Mouse (Mus musculus) hindbrain, embryonic 13.5 days (tissue): Measurements from ENCODE around the gene Fam185a. TPM values are rescaled to one million over a fixed set of nuclear protein-coding genes. Genes with fewer than 3 reads are reported as not detected.

Experiments used
- ATAC-seq: fragments of 200-750 bp; cut with Nextera tagmentation; 2 replicates; pipeline ENCODE4 v1.8.0; 2017; ENCODE audit warnings: moderate TSS enrichment; ENCODE audit not compliant: low FRiP score
- H3K27ac ChIP-seq: fragments of 300-500 bp; sonication (generic); 2 replicates; pipeline ENCODE4 v1.5.1; 2015; ENCODE audit warnings: inconsistent platforms, mild to moderate bottlenecking, moderate library complexity
- H3K27me3 ChIP-seq: fragments of 300-500 bp; sonication (generic); 2 replicates; pipeline ENCODE4 v1.6.1; 2015; ENCODE audit warnings: mild to moderate bottlenecking, inconsistent platforms
- H3K36me3 ChIP-seq: fragments of 300-500 bp; sonication (generic); 2 replicates; pipeline ENCODE4 v1.6.1; 2015; ENCODE audit warnings: mild to moderate bottlenecking, inconsistent platforms
- H3K4me1 ChIP-seq: fragments of 300-500 bp; sonication (generic); replicated peaks from 2 replicates; pipeline ENCODE4 v1.6.1; 2015; ENCODE audit warnings: inconsistent platforms
- H3K4me2 ChIP-seq: fragments of 300-500 bp; sonication (generic); 2 replicates; pipeline ENCODE4 v1.6.1; 2015; ENCODE audit warnings: inconsistent platforms, mild to moderate bottlenecking, moderate library complexity
- H3K4me3 ChIP-seq: fragments of 300-500 bp; sonication (generic); 2 replicates; pipeline ENCODE4 v1.5.1; 2015; ENCODE audit warnings: mild to moderate bottlenecking, inconsistent platforms
- H3K9ac ChIP-seq: fragments of 300-500 bp; sonication (generic); 2 replicates; pipeline ENCODE4 v1.6.1; 2015; ENCODE audit warnings: mild to moderate bottlenecking, inconsistent platforms
- H3K9me3 ChIP-seq: fragments of 300-500 bp; sonication (generic); 2 replicates; pipeline ENCODE4 v1.6.1; 2016; ENCODE audit warnings: inconsistent platforms
- WGBS: fragments of 180-500 bp; shearing (Covaris S2); methylation state at CpG from one replicate; pipeline ENCODE4 v1.1.7; 2015; 5-methylcytosine and 5-hydroxymethylcytosine counted together
- polyA plus RNA-seq: library from polyadenylated mRNA; unstranded; fragments of >200 nt; fragmentation: Nextera tagmentation; extraction: Ambion mirVana; gene quantifications from 2 replicates; pipeline ENCODE4 v1.2.1, GENCODE M21; 2015

Gene Fam185a
- 6.1 and 6.2 TPM in 2 replicates for polyA plus RNA-seq

DNA sequence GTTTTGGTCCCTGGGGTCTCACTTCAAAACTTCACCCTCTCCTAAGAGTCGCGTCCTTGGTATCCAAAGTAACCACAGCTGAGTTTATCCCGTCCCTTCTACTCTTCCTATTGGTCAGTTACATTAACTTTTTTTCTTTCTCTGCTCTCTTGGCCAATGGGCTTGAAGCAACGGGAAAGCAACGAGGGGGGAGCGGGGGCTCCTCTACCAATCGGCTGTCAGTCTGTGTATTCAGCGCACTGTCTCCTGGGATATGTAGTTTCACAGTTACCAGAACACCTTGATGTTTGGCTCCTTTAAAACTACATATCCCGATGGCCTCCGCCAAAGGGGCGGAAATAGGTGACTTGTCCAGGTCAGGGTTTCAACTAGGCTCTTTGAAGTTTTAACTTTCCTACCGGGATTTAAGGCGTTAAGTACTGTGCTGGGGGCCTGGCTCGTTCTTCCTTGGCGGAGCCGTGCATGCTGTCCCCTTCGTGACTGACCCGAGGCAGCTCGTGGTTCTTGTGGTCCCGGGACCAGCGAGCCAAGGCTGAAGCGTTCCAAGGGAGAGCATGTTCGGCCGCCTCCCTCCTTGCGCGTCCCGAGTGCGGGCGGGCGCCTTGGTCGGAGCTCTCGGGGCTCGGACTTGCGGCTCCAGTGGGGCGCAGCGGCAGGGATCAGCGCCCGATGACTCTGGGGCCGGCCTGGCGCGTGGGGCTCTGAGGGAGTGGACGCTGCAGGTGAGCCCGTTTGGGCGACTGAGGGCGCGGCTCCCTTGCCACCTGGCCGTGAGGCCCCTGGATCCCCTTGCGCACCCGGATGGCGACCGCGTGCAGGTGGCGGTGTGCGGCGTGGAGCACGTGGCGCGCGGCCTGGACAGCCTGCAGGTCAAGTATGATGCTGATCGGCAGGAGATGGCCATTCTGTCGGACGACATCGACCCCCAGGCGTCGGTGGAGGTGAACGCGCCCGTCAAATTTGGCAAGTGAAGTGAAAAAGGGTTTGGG, at the start of gene Fam185a, which contains the start of gene Ccdc146:
TSS of gene Fam185a (plus strand) at position 345 of the 989 bp plus-strand sequence.
TSS of gene Ccdc146 (minus strand) at position 64 of the 989 bp plus-strand sequence.
- peak within 1 kb of the TSS; percentile 84 for H3K9ac ChIP-seq
- peak within 1 kb of the TSS; percentile 97 for H3K4me2 ChIP-seq
- peak; percentile 100 for ATAC-seq
- peaks cover 16% of the 10 kb centered on the region for H3K4me1 ChIP-seq
- under 1% methylated on average over 68 of the region's 68 CpGs for WGBS
- H3K27me3 ChIP-seq = no peaks in the 10 kb centered on the region
- H3K9me3 ChIP-seq = no peaks in the 10 kb centered on the region
- no peak within 1 kb of the TSS; the same call in 1 of the 2 replicates for H3K27ac ChIP-seq
- H3K4me3 ChIP-seq = peak within 1 kb of the TSS; percentile 91
- H3K36me3 ChIP-seq = no peaks in the 10 kb centered on the region

DNA sequence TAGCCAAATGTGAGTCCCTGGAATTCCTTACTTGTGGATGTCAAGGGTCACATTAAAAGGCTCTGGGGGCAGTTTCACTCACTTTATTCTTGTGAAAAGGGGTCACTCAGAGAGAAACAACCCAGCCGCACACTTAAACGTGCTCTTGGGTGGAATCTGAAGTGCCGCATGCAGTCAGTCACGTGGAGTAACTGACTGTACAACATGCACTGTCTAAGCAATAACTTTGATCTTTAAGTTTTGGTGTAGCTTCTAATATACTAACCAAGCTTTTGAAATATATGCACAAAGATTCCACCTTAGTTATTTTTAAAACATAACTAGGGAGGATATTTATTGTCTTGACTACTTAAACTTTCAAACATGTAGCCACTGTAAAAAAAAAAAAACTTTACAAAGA, 47.8 kb upstream of the Fam185a start:
- H3K9ac ChIP-seq = no peak overlapping the region
- no peaks in the 10 kb centered on the region for H3K9me3 ChIP-seq
- no peak overlapping the region for H3K4me2 ChIP-seq
- H3K36me3 ChIP-seq = no peaks in the 10 kb centered on the region
- ATAC-seq = no peak
- no peak overlapping the region for H3K4me3 ChIP-seq
- H3K27me3 ChIP-seq = 0 out of 2 replicates have a peak, but pooled peaks cover 4% of the 10 kb centered on the region
- peaks cover 6% of the 10 kb centered on the region; the same call in 1 of the 2 replicates for H3K4me1 ChIP-seq
- H3K27ac ChIP-seq = no peak overlapping the region
- 77% methylated on average over 4 of the region's 4 CpGs for WGBS

DNA sequence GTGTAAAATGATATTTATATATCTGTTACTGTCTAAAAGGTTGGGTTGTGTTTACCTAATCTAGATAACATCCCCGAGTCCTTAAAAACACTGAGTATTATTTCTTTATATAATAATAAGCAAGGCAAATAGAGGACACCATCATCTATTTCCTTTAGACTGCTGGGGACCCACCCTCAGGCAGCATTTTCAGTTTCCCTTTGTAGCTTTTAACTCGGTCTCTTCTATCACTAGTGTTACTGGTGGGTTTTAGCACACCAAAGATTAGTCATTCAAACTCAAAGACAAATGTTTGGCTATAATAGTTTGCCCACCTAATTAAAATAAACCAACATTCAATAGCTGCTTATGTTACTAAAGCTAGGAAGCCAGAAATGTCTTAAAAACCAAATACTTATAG, 46.4 kb upstream of the Fam185a start:
- ATAC-seq = no peak
- Histone ChIP-seq H3K4me1 (no peaks in the 10 kb centered on the region), H3K4me2 (no peak overlapping the region), H3K9me3 (no peaks in the 10 kb centered on the region), H3K9ac (no peak overlapping the region), H3K27ac (no peak overlapping the region), H3K36me3 (no peaks in the 10 kb centered on the region), H3K4me3 (no peak overlapping the region), H3K27me3 (0 out of 2 replicates have a peak, but pooled peaks cover under 1% of the 10 kb centered on the region)
- 81% methylated on average over 2 of the region's 2 CpGs for WGBS

DNA sequence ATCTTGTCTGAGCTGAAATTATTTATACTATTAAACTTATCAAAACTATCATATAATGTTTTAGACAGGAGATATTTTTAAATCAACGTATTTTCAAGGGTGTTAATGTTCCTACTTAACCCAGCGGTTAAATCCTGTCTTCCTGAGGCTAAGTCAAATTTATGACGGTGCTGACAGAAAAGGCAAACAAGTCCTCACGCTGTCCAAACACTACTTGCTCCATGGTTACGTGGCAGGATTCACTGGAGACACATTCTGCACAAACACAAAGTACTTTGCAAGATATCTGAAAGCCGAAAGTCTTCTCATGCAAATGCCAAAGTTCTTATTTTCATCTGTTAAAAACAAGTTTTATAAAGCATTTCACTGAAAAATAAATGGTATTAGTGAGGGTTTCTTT, 42.8 kb upstream of the Fam185a start:
- Histone ChIP-seq H3K36me3 (no peaks in the 10 kb centered on the region), H3K4me1 (no peaks in the 10 kb centered on the region), H3K4me3 (no peak overlapping the region), H3K9ac (no peak overlapping the region), H3K27me3 (no peaks in the 10 kb centered on the region), H3K27ac (no peak overlapping the region), H3K4me2 (no peak overlapping the region), H3K9me3 (no peaks in the 10 kb centered on the region)
- no peak for ATAC-seq
- WGBS = 73% methylated on average over 6 of the region's 6 CpGs

DNA sequence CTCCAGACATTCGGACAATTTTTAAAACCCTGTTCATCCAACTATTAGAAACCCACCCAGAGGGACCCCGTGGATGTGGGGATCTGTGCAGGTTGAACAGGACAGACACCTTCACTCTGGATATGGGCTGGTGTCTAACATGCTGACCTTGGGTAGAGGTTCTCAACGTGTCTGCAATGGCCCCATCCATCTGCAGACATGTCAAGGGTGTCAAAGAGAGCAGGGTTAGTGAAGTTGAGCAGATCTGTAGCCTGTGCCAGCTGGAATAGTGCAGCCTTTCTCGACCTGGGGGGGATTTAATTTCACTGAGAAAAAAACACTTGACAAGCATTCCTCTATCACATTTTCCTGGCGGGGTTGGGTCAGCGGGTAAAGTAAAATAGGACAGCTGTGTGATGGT, 42.1 kb upstream of the Fam185a start:
- H3K27me3 ChIP-seq = no peaks in the 10 kb centered on the region
- no peak overlapping the region for H3K27ac ChIP-seq
- H3K9ac ChIP-seq = no peak overlapping the region
- H3K4me2 ChIP-seq = no peak overlapping the region
- no peaks in the 10 kb centered on the region for H3K4me1 ChIP-seq
- H3K4me3 ChIP-seq = no peak overlapping the region
- no peaks in the 10 kb centered on the region for H3K36me3 ChIP-seq
- ATAC-seq = no peak
- no peaks in the 10 kb centered on the region for H3K9me3 ChIP-seq
- WGBS = 73% methylated on average over 6 of the region's 6 CpGs

DNA sequence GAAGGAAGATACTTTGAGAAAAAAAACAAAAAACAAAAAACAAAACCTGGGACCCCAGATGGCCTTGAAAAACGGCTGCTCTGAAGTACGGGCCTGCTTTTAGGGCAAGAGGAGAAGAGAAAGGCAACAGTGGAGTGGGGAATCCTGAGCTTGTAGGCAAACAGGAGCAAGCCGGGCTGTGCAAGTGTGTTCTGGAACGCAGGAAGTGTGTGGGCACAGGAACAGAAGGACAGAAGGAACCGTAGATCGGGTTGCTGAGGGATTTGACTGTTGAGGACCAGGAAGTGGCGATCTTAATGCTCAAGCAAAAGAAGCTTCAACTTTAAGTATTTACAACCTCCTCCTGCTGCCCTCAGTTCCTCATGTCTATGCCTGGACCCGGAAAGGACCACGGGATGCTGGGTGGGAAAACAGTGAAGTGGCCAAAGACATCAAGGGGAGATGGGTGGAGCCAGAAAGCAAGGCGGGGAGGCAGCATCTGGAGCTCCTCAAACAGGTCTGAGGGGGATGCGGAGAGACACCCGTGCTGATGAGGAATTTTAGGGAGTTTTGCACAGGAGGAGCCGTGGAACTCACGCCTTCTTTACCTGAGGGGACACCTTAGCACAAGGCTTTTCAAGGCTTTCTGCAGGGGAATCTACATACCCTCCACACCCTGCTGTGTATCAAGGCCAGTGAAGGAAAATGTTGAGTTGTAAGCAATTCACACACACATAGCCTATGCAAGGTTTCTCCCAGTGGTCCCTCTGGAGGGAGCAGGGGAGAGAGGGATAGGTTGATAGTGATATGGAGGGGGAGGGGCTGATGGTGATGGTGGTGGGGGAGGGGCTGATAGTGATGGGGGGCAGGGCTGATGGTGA, 41.1 kb upstream of the Fam185a start:
- 51% methylated on average over 14 of the region's 14 CpGs for WGBS
- no peaks in the 10 kb centered on the region for H3K4me1 ChIP-seq
- H3K9ac ChIP-seq = no peak overlapping the region
- no peaks in the 10 kb centered on the region for H3K36me3 ChIP-seq
- H3K27ac ChIP-seq = no peak overlapping the region
- H3K4me3 ChIP-seq = no peak overlapping the region
- no peak for ATAC-seq
- H3K27me3 ChIP-seq = no peaks in the 10 kb centered on the region
- H3K9me3 ChIP-seq = no peaks in the 10 kb centered on the region
- H3K4me2 ChIP-seq = no peak overlapping the region

DNA sequence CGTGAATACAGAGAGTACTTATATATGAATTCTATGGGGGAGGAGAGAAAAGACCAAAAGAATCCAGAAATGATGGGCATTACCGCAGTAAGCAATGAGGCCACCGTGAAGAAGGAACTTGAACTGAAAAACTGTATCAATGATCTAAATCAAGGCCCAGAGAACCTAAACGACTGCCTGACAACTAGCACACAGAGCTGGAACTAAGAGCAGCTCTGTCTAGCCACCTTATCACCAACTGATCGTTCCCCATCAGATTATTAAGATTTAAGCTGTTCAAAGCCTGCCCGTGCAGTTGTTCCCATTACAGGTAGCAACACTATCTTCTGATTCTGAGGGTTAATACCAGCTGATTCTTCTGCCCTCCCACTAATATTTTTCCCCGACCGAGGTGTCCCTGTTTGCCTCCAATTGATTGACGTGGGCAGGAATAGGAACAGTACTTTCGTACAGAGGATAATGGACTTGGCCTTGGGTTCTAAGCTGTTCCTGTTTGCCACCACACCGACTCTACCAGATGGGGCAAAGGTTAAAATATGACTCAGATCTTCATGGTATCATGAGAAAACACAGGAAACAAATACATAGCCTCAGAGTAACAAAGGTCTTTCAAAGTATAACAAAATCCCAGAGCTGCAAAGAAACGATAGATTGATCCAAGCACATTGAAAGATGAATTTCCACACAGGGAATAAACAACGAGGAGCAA, 40.4 kb upstream of the Fam185a start:
- Histone ChIP-seq H3K4me3 (no peak overlapping the region), H3K36me3 (no peaks in the 10 kb centered on the region), H3K9ac (no peak overlapping the region), H3K27me3 (no peaks in the 10 kb centered on the region), H3K4me1 (no peaks in the 10 kb centered on the region), H3K9me3 (no peaks in the 10 kb centered on the region), H3K27ac (no peak overlapping the region), H3K4me2 (no peak overlapping the region)
- ATAC-seq = no peak
- 84% methylated on average over 13 of the region's 13 CpGs for WGBS

DNA sequence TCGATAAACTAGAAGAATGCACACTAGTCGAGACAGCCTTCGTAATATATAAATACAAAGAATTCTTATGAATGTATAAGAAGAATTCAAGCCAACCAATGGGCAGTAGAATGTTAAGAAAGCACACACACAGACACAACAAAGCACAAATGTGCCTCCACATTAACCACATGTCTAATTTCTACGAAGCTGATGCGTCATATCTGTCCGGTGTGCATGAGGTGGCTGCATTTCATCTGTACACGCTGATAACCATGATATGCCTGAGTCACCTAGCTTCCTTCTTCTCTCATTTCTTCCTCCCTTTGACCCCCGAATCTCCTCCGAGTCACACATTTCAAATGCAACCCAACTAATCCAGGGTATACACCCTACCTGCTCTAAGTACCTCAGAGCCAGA, 39.8 kb upstream of the Fam185a start:
- Histone ChIP-seq H3K27me3 (no peaks in the 10 kb centered on the region), H3K4me3 (no peak overlapping the region), H3K36me3 (no peaks in the 10 kb centered on the region), H3K4me1 (no peaks in the 10 kb centered on the region), H3K9me3 (no peaks in the 10 kb centered on the region), H3K27ac (no peak overlapping the region), H3K9ac (no peak overlapping the region), H3K4me2 (no peak overlapping the region)
- ATAC-seq = no peak
- 94% methylated on average over 9 of the region's 9 CpGs for WGBS

DNA sequence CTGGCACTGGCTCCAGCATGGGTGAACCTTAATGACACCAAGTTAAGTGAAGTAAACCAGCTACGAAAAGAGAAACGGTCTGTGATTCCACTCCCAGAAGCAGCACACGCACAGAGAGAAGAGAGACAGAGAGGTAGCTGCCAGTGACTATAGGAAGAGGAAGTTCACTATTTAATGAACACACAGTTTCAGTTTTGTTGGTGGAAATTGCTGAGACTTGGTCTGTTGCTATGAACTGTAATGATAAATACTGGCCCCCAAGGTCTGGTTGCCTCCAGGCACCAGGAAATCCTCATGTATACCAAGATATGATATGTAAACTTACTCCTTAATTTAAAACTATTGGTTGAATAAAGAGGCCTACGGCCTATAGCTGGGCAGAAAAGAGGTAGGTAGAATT, 38.3 kb upstream of the Fam185a start:
- Histone ChIP-seq H3K4me3 (no peak overlapping the region), H3K36me3 (no peaks in the 10 kb centered on the region), H3K27me3 (no peaks in the 10 kb centered on the region), H3K27ac (no peak overlapping the region), H3K9me3 (no peaks in the 10 kb centered on the region), H3K4me1 (no peaks in the 10 kb centered on the region), H3K9ac (no peak overlapping the region), H3K4me2 (no peak overlapping the region)
- WGBS = 94% methylated on average over 4 of the region's 4 CpGs
- no peak for ATAC-seq

DNA sequence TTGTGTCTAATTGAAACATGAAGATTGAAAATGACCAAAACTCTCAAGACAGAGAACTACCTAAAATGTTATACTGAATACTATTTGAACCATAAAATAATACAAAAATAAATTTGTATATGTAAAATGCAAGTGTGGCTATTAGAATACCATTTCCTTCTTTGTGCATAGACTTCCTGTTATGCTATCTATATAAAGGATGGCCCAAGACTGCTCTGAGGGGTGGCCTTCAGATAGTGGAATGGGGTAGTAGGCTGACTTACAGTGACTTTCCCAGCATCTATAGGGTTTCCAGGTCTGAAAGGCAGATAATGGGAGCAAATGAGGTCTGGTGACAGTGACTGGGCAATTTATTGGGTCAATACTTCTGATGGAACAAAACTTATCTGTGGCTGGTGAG, 37.4 kb upstream of the Fam185a start:
- ATAC-seq = no peak

DNA sequence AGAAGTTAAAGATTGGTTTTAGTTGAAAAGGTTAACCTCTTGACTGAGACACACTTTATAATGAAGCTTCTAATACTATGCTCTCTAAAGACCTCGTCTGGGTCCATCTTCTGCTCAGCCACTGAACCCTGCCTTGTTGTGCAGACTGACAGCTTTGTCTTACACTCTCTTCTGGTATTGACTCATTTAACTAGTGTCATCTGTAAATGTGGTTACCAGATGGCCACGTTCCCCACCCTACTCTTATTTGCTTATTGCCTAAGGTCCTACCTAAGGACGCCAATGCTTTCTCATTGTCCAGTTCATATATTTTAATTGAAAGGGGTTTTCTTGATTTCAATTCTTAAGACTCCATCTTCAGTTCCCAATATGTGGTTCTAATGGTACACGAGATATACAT, 35.9 kb upstream of the Fam185a start:
- Histone ChIP-seq H3K4me3 (no peak overlapping the region), H3K4me2 (no peak overlapping the region), H3K27me3 (no peaks in the 10 kb centered on the region), H3K9me3 (no peaks in the 10 kb centered on the region), H3K9ac (no peak overlapping the region), H3K4me1 (peaks cover 4% of the 10 kb centered on the region; the same call in 1 of the 2 replicates), H3K36me3 (no peaks in the 10 kb centered on the region), H3K27ac (no peak overlapping the region)
- 83% methylated on average over 4 of the region's 4 CpGs for WGBS
- ATAC-seq = no peak

More for the DNA sequence above, 37.4 kb upstream of the Fam185a start:
- Histone ChIP-seq H3K36me3 (no peaks in the 10 kb centered on the region), H3K4me2 (no peak overlapping the region), H3K4me1 (peaks cover 4% of the 10 kb centered on the region; the same call in 1 of the 2 replicates), H3K4me3 (no peak overlapping the region), H3K27me3 (no peaks in the 10 kb centered on the region), H3K9ac (no peak overlapping the region), H3K27ac (no peak overlapping the region), H3K9me3 (no peaks in the 10 kb centered on the region)
